Mouse (Mus musculus) forebrain, embryonic 14.5 days (tissue): ENCODE data around the gene Apol8. TPM values are rescaled to one million over a fixed set of nuclear protein-coding genes. Genes with fewer than 3 reads are reported as not detected.
"Not testable (repeated sequence)": the region's sequence is repeated elsewhere in the genome, so short reads cannot be mapped to it uniquely, and the experiment has no call there.

Source experiments
- ATAC-seq: fragments of 200-750 bp; cut with Nextera tagmentation; 2 replicates; pipeline ENCODE4 v1.8.0; 2017; ENCODE audit warnings: mild to moderate bottlenecking, moderate library complexity
- DNase-seq: peaks from one replicate; pipeline ENCODE4 v3.0.0-alpha.2; 2015; ENCODE audit warnings: low spot score
- H3K27ac ChIP-seq: fragments of 300-500 bp; sonication (generic); 2 replicates; pipeline ENCODE4 v1.5.1; 2014; ENCODE audit warnings: low read depth, mild to moderate bottlenecking, control low read depth, low read length, moderate library complexity
- H3K27me3 ChIP-seq: fragments of 300-500 bp; sonication (generic); replicated peaks from 2 replicates; pipeline ENCODE4 v1.6.1; 2014; ENCODE audit warnings: low read length, control low read depth, mixed read lengths; ENCODE audit not compliant: control insufficient read depth, insufficient read depth
- H3K36me3 ChIP-seq: fragments of 300-500 bp; sonication (generic); 2 replicates; pipeline ENCODE4 v1.6.1; 2014; ENCODE audit warnings: low read length, control low read depth; ENCODE audit not compliant: control insufficient read depth, insufficient read depth
- H3K4me1 ChIP-seq: fragments of 300-500 bp; sonication (generic); 2 replicates; pipeline ENCODE4 v1.6.1; 2014; ENCODE audit warnings: antibody characterized with exemption, low read length, control low read depth; ENCODE audit not compliant: control insufficient read depth, insufficient read depth
- H3K4me2 ChIP-seq: fragments of 300-500 bp; sonication (generic); 2 replicates; pipeline ENCODE4 v1.6.1; 2014; ENCODE audit warnings: mild to moderate bottlenecking, control low read depth, low read length
- H3K4me3 ChIP-seq: fragments of 300-500 bp; sonication (generic); 2 replicates; pipeline ENCODE4 v1.5.1; 2014; ENCODE audit warnings: low read depth, low read length, control low read depth
- H3K9ac ChIP-seq: fragments of 300-500 bp; sonication (generic); 2 replicates; pipeline ENCODE4 v1.6.1; 2014; ENCODE audit warnings: mild to moderate bottlenecking, low read length, control low read depth, moderate library complexity
- H3K9me3 ChIP-seq: fragments of 300-500 bp; sonication (generic); replicated peaks from 2 replicates; pipeline ENCODE4 v1.6.1; 2016; ENCODE audit warnings: low read length, control low read depth, mixed read lengths; ENCODE audit not compliant: control insufficient read depth
- WGBS: fragments of 180-500 bp; shearing (Covaris S2); extraction: QIAGEN DNeasy Blood & Tissue Kit; methylation state at CpG from one replicate; pipeline ENCODE4 v1.1.7; 2014; 5-methylcytosine and 5-hydroxymethylcytosine counted together
- polyA plus RNA-seq: library from polyadenylated mRNA; unstranded; fragments of >200 nt; fragmentation: Nextera tagmentation; extraction: Ambion mirVana; gene quantifications from 2 replicates; pipeline ENCODE4 v1.2.1, GENCODE M21; 2014

Gene Apol8
- polyA plus RNA-seq, 1 experiment from 2014 or later: 0.06 TPM

- H3K9ac ChIP-seq, DNase-seq, H3K4me3 ChIP-seq, ATAC-seq, H3K9me3 ChIP-seq, H3K4me1 ChIP-seq, H3K4me2 ChIP-seq, H3K27ac ChIP-seq, H3K27me3 ChIP-seq, H3K36me3 ChIP-seq: not testable (repeated sequence)
- 94% methylated on average over 3 of the region's 3 CpGs for WGBS
Observed at GRCm38 (mm10) chr15:77705306-77705705, 51.5 kb downstream of the Apol8 start.

- H3K27ac ChIP-seq, H3K4me1 ChIP-seq, H3K27me3 ChIP-seq, H3K36me3 ChIP-seq, ATAC-seq, DNase-seq, H3K9me3 ChIP-seq, H3K4me3 ChIP-seq, H3K9ac ChIP-seq, H3K4me2 ChIP-seq: not testable (repeated sequence)
- WGBS: 85% methylated on average over 4 of the region's 4 CpGs
Observed at GRCm38 (mm10) chr15:77698656-77699055, 58.1 kb downstream of the Apol8 start, which contains the start of gene Apol7e. Gene Apol7e (plus strand): TSS chr15:77698857.

Other genes starting within 250 kb of the Apol8 start
- not detected in 2 replicates for gene Apol11a, start 248.7 kb downstream of the Apol8 start, polyA plus RNA-seq
- gene Apol7c, start 223.7 kb downstream of the Apol8 start, polyA plus RNA-seq: not detected in 2 replicates
- gene 1700025B11Rik, start 195.1 kb downstream of the Apol8 start, polyA plus RNA-seq: not detected in 2 replicates
- gene Apol10b, start 160.9 kb downstream of the Apol8 start, polyA plus RNA-seq: 0.09 TPM in 1 of 2 replicates, not detected in the other
- not detected in 2 replicates for gene Gm36245, start 157.7 kb downstream of the Apol8 start, polyA plus RNA-seq
- not detected in 2 replicates for gene Apol11b, start 113.7 kb downstream of the Apol8 start, polyA plus RNA-seq
- gene Apol7e, start 58.1 kb downstream of the Apol8 start, polyA plus RNA-seq: not detected in 2 replicates
- gene Apol9b, start 28.0 kb downstream of the Apol8 start, polyA plus RNA-seq: not detected in 2 replicates
- 10.8 and 14.6 TPM in 2 replicates for gene Myh9, start 85.2 kb upstream of the Apol8 start, polyA plus RNA-seq
- 269 and 291 TPM in 2 replicates for gene Txn2, start 172.0 kb upstream of the Apol8 start, polyA plus RNA-seq
- gene Foxred2, start 199.7 kb upstream of the Apol8 start, polyA plus RNA-seq: 12.3 and 12.8 TPM in 2 replicates
- 167 and 199 TPM in 2 replicates for gene Eif3d, start 213.8 kb upstream of the Apol8 start, polyA plus RNA-seq